Mouse (Mus musculus): ENCODE results near the gene Meis1.

- TF ChIP-seq MAFK (IDR thresholded peaks at IDR 0.05; ENCODE audit: insufficient read depth, low read depth, low read length) (no peak), HCFC1 (IDR thresholded peaks at IDR 0.05; ENCODE audit: borderline replicate concordance, insufficient read depth, low read length) (no peak), ZNF384 (IDR thresholded peaks at IDR 0.05; ENCODE audit: low read depth, low read length) (no peak), CHD2 (IDR thresholded peaks at IDR 0.05; ENCODE audit: low read depth, low read length) (no peak), ZC3H11A (IDR thresholded peaks at IDR 0.05; ENCODE audit: borderline replicate concordance, low read depth, low read length) (no peak)
Measured at GRCm38 (mm10) chr11:18975087-18975486, 43.7 kb downstream of the Meis1 start.

Measured in ES-E14 (cell line).